Mouse (Mus musculus) right cerebral cortex, adult 2 months (tissue): ENCODE measurements around the gene Tspan18.

Experiments used
- DNase-seq, 2 experiments: peaks; one replicate each; pipeline ENCODE4 v3.0.0; 2021 to 2022; ENCODE audit warnings: low spot score in 2 of 2

Gene Tspan18

GRCm38 (mm10) chr2:93161914-93162664, 172.2 kb downstream of the Tspan18 start:
- DNase-seq, result no peak

DNA sequence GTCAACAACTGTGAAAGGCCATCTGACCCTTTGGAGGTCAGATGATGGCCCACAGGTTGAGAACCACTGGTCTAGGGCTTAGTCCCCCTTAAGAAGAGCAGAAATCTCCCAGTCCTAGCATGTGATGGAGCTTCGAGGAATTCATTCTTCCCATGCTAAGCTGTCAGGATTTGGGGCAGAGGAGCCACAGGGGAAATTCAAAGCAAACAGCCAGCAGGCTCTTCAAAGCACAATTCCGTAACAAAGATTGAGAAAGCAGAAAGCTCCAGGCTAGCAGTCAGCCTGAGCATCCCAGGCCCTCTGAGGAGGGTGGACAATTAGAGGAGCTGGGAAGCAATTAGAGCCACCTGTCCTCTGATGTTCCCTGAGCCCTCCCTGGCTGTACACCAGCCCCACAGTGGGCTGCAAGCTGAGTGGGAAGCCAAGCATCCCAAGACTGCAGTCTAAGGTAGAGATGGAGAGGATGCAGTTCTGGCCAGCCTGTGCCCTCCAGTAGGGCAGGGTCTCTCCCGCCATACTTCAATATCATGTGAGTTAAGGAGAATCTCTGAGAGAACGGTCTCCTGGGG, 173.8 kb downstream of the Tspan18 start:
- DNase-seq, result no peak

GRCm38 (mm10) chr2:93154486-93155032, 179.7 kb downstream of the Tspan18 start:
- no peak for DNase-seq

GRCm38 (mm10) chr2:93153833-93154232, 180.5 kb downstream of the Tspan18 start:
- DNase-seq, result no peak

GRCm38 (mm10) chr2:93152883-93153491, 181.3 kb downstream of the Tspan18 start:
- DNase-seq, result peak in 1 of 2 experiments; percentile 31

- no peak for DNase-seq
Observed at GRCm38 (mm10) chr2:93152191-93152601, 182.1 kb downstream of the Tspan18 start.
